Mouse (Mus musculus): ENCODE data around the gene Camkmt. TPM values are rescaled to one million over a fixed set of nuclear protein-coding genes. Genes with fewer than 3 reads are reported as not detected.
A peak's percentile ranks its signal among the peaks of the same experiment; 100 is the strongest.

Camkmt gene
- polyA plus RNA-seq, 1 experiment from 2014 or later: 17.0 TPM

GRCm38 (mm10) chr17:85454419-85454983, 364.1 kb downstream of the Camkmt start:
- no peaks in the 10 kb centered on the region for H3K36me3 ChIP-seq (ENCODE audit: poor library complexity, severe bottlenecking)
- peak overlapping the region; percentile 43 for H3K9ac ChIP-seq
- H3K27ac ChIP-seq: peak overlapping the region; percentile 31; the same call in 1 of the 2 replicates
- peak overlapping the region; percentile 27 for H3K4me3 ChIP-seq
- peaks cover 64% of the 10 kb centered on the region for H3K27me3 ChIP-seq
- H3K4me2 ChIP-seq: peak overlapping the region; percentile 62
- peak; percentile 72 for ATAC-seq
- peaks cover 22% of the 10 kb centered on the region for H3K4me1 ChIP-seq
- WGBS: 2% methylated on average over 23 of the region's 23 CpGs
- no peaks in the 10 kb centered on the region for H3K9me3 ChIP-seq (replicated peaks)

DNA sequence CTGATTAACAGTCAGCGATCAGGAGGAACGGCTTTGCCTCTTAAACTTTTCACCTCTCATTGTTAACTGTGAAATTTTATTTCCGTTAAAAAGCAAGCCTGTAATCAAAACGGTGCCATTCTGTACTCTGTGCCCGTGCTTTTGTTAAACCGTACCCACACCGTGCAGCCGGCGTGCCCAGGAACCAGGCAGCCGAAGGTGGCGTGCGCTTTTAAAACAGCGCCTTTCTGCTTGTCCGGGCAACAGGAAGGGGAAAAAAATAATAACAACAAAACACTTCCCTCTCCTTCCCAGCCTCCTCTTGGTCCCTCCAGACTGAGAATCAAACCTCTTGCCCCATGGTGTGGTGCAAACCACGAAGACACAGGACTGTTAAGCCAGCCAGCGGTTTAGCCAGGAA, 364.7 kb downstream of the Camkmt start:
- peak; percentile 22; the same call in 1 of the 2 replicates for ATAC-seq
- Histone ChIP-seq H3K9ac (peak overlapping the region; percentile 37; the same call in 1 of the 2 replicates), H3K4me1 (peaks cover 22% of the 10 kb centered on the region), H3K27ac (peak overlapping the region; percentile 63), H3K36me3 (ENCODE audit: poor library complexity, severe bottlenecking) (no peaks in the 10 kb centered on the region), H3K27me3 (peaks cover 70% of the 10 kb centered on the region), H3K4me2 (peak overlapping the region; percentile 62), H3K9me3 (replicated peaks) (no peaks in the 10 kb centered on the region), H3K4me3 (peak overlapping the region; percentile 27)
- WGBS: 1% methylated on average over 16 of the region's 16 CpGs

DNA sequence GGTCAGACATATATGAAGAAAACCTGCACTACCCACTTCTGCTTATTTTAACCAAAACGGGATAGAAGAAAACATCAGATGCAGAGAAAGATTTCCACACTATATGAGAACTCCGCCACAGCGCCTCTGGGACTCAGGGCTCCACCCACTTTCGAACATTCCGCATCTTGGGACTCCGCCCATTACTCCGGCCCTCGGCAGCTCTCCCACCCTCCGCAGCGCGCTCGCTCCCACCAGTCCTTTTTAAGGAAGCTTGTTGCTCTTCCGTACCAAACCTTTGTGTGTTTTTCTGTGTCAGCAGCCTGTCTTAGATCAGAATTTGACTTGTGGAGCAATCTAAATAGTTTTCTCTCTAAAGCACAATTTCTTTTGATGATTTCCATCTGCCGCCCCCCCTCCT, 367.7 kb downstream of the Camkmt start:
- WGBS: under 1% methylated on average over 14 of the region's 14 CpGs
- Histone ChIP-seq H3K27me3 (peaks cover 85% of the 10 kb centered on the region), H3K4me3 (peak overlapping the region; percentile 8), H3K36me3 (ENCODE audit: poor library complexity, severe bottlenecking) (no peaks in the 10 kb centered on the region), H3K9ac (no peak overlapping the region), H3K4me1 (peaks cover 27% of the 10 kb centered on the region), H3K4me2 (peak overlapping the region; percentile 41), H3K27ac (no peak overlapping the region), H3K9me3 (replicated peaks) (no peaks in the 10 kb centered on the region)
- peak; percentile 67; the same call in 1 of the 2 replicates for ATAC-seq

- 2% methylated on average over 9 of the region's 9 CpGs for WGBS
- peaks cover 85% of the 10 kb centered on the region for H3K27me3 ChIP-seq
- no peak overlapping the region for H3K27ac ChIP-seq
- H3K9me3 ChIP-seq (replicated peaks): no peaks in the 10 kb centered on the region
- ATAC-seq: no peak
- no peak overlapping the region; the same call in 1 of the 2 replicates for H3K4me2 ChIP-seq
- H3K4me3 ChIP-seq: no peak overlapping the region
- no peaks in the 10 kb centered on the region for H3K36me3 ChIP-seq (ENCODE audit: poor library complexity, severe bottlenecking)
- no peak overlapping the region for H3K9ac ChIP-seq
- peaks cover 31% of the 10 kb centered on the region for H3K4me1 ChIP-seq
Observed at GRCm38 (mm10) chr17:85458589-85458988, 368.2 kb downstream of the Camkmt start.

DNA sequence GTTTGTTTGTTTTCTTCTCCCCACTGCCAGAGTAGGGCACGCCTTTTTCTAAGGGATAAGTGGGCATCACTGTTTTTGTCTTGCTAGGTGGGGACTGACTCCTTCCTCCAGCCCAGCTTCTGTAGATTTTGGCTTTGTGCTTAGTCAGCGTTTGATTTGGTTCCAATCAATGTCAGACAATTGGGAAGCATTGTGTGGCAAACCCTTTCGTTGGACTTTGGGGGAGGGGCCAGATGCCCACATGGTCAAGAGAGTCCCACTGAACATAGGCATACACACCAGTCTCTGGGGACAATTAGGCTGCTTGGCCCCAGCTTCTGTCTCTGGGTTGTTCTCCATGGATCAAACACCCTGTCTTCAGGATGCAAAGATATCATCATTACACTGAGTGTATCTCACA, 371.2 kb downstream of the Camkmt start:
- Histone ChIP-seq H3K4me1 (peaks cover 39% of the 10 kb centered on the region), H3K27me3 (peaks cover 93% of the 10 kb centered on the region)
- ATAC-seq: no peak

GRCm38 (mm10) chr17:85463497-85464392, 373.4 kb downstream of the Camkmt start:
- Histone ChIP-seq H3K9me3 (replicated peaks) (no peaks in the 10 kb centered on the region), H3K36me3 (ENCODE audit: poor library complexity, severe bottlenecking) (no peaks in the 10 kb centered on the region), H3K4me3 (peak overlapping the region; percentile 23; the same call in 1 of the 2 replicates), H3K4me2 (peak overlapping the region; percentile 58), H3K4me1 (peaks cover 32% of the 10 kb centered on the region), H3K9ac (0 out of 2 replicates have a peak overlapping the region, but pooled peaks have one; percentile 0), H3K27me3 (peaks cover 94% of the 10 kb centered on the region), H3K27ac (0 out of 2 replicates have a peak overlapping the region, but pooled peaks have one; percentile 10)
- 11% methylated on average over 22 of the region's 22 CpGs for WGBS
- ATAC-seq: no peak

More for the DNA sequence above, 371.2 kb downstream of the Camkmt start:
- Histone ChIP-seq H3K4me2 (no peak overlapping the region), H3K4me3 (no peak overlapping the region), H3K27ac (no peak overlapping the region), H3K36me3 (ENCODE audit: poor library complexity, severe bottlenecking) (no peaks in the 10 kb centered on the region), H3K9ac (no peak overlapping the region), H3K9me3 (replicated peaks) (no peaks in the 10 kb centered on the region)
- 11% methylated on average over 3 of the region's 3 CpGs for WGBS

DNA sequence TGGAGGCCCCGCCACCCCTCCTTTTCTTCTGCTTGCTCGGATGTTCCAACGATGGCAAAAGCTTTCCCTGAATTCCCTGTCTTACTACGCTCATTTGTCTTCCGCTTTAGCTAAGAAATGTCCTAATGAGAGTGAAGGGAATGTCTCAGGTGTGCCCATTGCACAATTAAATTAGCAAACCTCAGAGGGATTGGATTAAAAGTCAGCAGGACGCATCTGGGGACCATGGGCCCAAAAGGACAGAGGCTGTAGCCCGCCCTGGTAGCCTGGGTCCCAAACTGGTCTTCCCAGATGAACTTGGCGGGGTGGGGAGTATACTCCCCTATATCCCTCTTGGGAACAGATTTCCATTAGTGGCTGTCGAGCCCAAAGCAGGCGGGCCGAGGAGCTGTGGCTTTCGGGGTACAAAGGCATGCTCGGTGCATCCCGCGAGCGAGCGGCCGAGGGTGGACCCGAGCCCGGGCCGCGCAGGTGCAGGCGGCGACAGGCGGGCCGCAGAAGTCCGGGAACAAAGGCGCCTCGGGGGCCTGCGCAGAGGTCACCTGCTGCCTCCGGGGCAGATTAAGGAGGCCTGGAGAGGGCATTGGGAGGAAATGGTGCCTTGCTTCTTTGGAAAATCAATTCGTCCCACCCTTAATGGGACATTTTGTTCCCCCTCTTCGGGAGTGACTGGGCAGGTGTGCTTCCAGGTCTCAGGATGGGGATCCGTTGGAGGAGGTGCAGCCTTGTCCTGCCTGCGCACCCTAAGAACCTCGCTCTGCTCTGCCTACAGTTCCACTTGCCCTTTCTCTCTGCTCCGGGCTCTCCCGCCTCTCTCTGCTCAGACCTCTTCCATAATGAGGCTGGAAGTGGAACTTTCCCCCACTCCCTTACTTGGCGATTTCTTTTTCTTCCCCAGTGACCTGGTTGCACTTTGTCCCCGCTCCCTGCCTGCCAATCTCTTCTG, 374.4 kb downstream of the Camkmt start:
- peaks cover 32% of the 10 kb centered on the region for H3K4me1 ChIP-seq
- peaks cover 93% of the 10 kb centered on the region for H3K27me3 ChIP-seq
- ATAC-seq: peak; percentile 52; the same call in 1 of the 2 replicates
- no peaks in the 10 kb centered on the region for H3K36me3 ChIP-seq (ENCODE audit: poor library complexity, severe bottlenecking)
- 2% methylated on average over 40 of the region's 40 CpGs for WGBS
- no peaks in the 10 kb centered on the region for H3K9me3 ChIP-seq (replicated peaks)
- peak overlapping the region; percentile 23 for H3K4me3 ChIP-seq
- peak overlapping the region; percentile 48; the same call in 1 of the 2 replicates for H3K27ac ChIP-seq
- peak overlapping the region; percentile 51 for H3K9ac ChIP-seq
- H3K4me2 ChIP-seq: peak overlapping the region; percentile 58

DNA sequence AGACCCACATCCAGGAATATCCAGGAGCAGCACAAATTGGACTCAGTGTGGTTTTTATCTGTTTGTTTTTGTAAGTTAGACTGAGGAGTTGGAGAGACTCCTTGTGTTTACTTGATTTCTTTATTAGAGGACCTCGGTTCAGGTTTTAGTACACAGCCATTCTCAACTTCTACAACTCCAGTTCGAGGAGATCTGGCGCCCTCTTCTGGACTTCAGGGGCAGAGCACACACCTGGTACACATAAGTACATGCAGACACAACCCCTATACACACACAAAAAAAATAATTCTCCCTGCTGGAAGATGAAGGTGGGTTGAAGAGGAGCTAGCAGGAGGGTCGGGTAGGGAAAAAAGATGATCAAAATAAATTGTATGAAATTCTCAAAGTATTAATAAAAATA, 379.4 kb downstream of the Camkmt start:
- no peak overlapping the region for H3K27ac ChIP-seq
- WGBS: 77% methylated on average over 4 of the region's 4 CpGs
- no peak overlapping the region for H3K9ac ChIP-seq

DNA sequence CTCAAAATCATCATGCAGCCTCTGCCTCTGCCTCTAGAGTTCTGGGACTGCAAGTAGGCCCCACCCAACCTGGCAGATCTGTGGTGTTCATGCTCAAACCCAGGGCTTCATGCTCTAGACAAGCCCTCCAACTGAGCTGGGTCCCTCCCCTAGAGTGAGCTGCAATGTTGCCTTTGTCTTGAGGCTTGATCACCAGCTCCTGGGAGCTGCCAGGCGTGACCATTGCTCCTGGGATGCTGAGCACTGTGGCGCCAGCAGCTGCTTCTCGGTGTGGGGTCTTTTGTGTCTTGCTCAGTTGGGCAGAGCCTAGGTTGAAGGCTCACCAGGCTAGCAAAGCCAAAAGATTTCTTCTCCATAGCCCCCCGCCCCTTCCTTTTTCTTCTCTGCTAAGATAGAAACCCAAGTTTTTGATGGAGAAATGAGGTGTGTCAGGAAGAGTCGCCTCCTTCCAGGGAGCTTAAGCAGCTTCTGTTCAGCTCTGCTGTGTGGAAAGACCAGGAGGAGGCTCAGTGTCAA, 382.4 kb downstream of the Camkmt start:
- WGBS: 4% methylated on average over 5 of the region's 5 CpGs
- Histone ChIP-seq H3K4me2 (no peak overlapping the region), H3K36me3 (ENCODE audit: poor library complexity, severe bottlenecking) (no peaks in the 10 kb centered on the region), H3K27ac (no peak overlapping the region), H3K4me3 (no peak overlapping the region), H3K9me3 (replicated peaks) (no peaks in the 10 kb centered on the region), H3K9ac (no peak overlapping the region), H3K27me3 (peaks cover 81% of the 10 kb centered on the region), H3K4me1 (peaks cover 15% of the 10 kb centered on the region)
- ATAC-seq: no peak

More for the DNA sequence above, 379.4 kb downstream of the Camkmt start:
- Histone ChIP-seq H3K36me3 (ENCODE audit: poor library complexity, severe bottlenecking) (no peaks in the 10 kb centered on the region), H3K9me3 (replicated peaks) (no peaks in the 10 kb centered on the region), H3K4me1 (peaks cover 26% of the 10 kb centered on the region), H3K27me3 (peaks cover 91% of the 10 kb centered on the region), H3K4me2 (no peak overlapping the region), H3K4me3 (no peak overlapping the region)
- ATAC-seq: no peak

DNA sequence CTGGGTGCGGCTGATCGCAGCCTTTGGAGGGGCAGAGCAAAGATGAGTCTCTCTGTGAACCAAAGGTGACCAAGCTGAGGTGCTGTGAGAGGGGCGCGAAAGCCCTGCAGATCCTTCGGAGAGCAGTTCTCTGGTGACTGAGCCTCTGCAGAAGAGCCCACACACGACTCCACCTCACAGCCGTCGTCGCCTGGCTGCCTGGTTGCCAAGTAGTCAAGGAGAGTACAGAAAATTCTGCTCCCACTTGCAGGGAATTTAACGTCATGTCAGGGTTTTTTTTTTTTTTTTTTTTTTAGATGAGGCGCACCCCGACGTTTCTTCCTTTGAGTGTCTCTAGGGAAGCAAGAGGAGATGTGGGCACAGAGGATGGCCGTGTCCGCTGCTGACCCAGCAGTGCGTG, 382.9 kb downstream of the Camkmt start:
- Histone ChIP-seq H3K9me3 (replicated peaks) (no peaks in the 10 kb centered on the region), H3K4me1 (peaks cover 15% of the 10 kb centered on the region), H3K27me3 (peaks cover 81% of the 10 kb centered on the region), H3K36me3 (ENCODE audit: poor library complexity, severe bottlenecking) (no peaks in the 10 kb centered on the region), H3K4me3 (no peak overlapping the region), H3K27ac (no peak overlapping the region), H3K9ac (no peak overlapping the region), H3K4me2 (no peak overlapping the region)
- no peak for ATAC-seq
- WGBS: 4% methylated on average over 16 of the region's 16 CpGs

- Histone ChIP-seq H3K4me1 (peaks cover 15% of the 10 kb centered on the region), H3K9me3 (replicated peaks) (no peaks in the 10 kb centered on the region), H3K27me3 (peaks cover 80% of the 10 kb centered on the region), H3K9ac (no peak overlapping the region), H3K36me3 (ENCODE audit: poor library complexity, severe bottlenecking) (no peaks in the 10 kb centered on the region), H3K4me3 (no peak overlapping the region), H3K27ac (no peak overlapping the region), H3K4me2 (no peak overlapping the region)
- 4% methylated on average over 8 of the region's 8 CpGs for WGBS
- ATAC-seq: no peak
Observed at GRCm38 (mm10) chr17:85473881-85474280, 383.5 kb downstream of the Camkmt start.
